Mouse (Mus musculus): ENCODE results near the gene Map1s.

The Map1s gene

GRCm38 (mm10) chr8:70905831-70906736, at the start of gene Map1s:
TSS of gene Map1s (plus strand) at chr8:70905932.
- DNase-seq (ENCODE audit: low read depth, low spot score): peak; percentile 89

DNA sequence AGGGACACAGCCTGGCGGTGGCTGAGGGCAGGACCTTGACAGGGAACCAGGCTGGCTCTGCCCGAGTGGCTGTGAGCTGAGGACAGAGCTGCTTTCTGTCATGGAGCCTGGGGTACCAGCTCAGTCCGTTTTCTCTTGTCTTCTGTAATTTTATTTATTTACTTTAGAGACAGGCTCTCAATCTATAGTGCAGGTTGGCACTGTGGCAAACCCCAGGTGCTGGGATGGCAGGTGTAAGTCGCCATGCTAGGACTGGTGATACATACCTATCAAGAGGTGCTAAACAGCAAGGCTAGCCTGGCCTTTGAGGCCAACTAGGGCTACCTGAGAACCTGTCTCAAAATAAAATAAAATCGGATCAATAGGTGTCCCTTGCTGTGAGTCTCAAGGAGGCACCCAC, 49.7 kb upstream of the Map1s start:
- DNase-seq (ENCODE audit: low read depth, low spot score): no peak

DNA sequence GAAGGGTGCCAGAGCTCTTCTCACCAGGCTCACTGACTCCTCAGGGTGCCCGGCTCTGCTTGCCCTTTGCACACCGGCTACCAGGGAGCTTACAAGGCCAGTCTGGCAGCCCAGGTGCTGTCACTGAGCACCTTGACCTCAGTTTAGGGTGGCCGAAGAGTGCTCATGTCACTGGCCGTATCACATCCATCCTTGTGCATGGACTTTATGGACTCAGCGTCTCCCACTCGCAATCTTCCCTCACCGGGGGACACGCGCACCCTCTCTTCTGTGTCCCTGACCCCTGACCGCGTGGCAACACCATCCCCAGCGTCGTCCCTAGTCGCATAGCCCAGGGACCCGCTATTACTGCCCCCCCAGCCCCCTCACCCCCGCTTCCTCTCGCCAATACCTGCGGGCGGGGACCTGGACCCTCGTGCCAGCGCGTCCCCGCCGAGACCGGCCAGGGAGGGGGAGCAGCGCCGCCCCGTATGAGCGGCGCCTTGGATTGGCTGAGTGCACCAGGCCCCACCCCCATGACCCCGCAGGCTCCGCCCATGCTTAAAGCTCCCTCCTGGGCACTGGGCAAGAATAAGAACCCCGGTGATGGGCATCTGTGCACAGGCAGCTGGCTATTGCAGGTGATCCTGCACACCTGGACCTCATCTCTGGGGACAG, 49.1 kb upstream of the Map1s start:
- peak; percentile 66 for DNase-seq (ENCODE audit: low read depth, low spot score)

GRCm38 (mm10) chr8:70857516-70857915, 48.2 kb upstream of the Map1s start:
- DNase-seq (ENCODE audit: low read depth, low spot score): peak; percentile 63

- DNase-seq (ENCODE audit: low read depth, low spot score): peak; percentile 53
Observed at GRCm38 (mm10) chr8:70862824-70863641, 42.7 kb upstream of the Map1s start, which contains the start of gene Kcnn1. TSS of gene Kcnn1 (minus strand) at chr8:70863258.

DNA sequence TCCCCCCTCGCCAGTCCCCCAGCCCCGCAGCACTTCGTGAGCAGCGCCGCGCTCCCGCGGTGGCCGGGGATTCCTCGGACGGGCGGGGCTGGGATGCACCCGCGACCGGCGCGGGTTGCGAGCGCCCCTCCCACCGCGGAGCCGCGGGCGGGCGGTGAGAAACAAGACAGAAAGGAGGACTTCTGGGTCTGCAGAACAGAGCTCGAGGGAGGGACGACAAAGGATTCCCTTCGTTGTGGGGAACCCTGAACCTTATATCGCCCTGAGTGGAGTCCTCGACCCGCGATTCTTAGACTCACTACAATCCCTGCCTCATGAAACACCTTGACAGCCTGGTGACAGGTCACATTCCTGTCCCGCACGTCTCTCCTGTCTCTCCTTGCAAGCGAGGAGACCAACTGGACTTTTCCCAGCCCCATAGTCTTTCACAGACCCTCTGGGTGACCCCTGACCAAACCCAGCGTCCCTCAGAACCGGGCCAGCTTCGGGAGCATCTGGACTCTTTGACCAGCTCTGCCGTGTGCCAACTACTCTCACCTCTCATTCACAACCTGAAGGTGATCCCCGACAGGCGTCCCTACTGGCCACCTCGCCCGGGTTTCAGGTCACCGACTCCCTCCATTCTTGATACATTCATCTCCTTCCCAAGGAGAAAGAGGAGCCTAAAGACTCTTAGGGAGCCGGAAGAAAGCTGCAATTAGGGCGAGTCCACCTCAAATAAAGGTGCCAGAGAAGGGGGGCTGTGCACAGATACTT, 41.6 kb upstream of the Map1s start:
- no peak for DNase-seq (ENCODE audit: low read depth, low spot score)

- no peak for DNase-seq (ENCODE audit: low read depth, low spot score)
Observed at GRCm38 (mm10) chr8:70864712-70865221, 41.0 kb upstream of the Map1s start.

DNA sequence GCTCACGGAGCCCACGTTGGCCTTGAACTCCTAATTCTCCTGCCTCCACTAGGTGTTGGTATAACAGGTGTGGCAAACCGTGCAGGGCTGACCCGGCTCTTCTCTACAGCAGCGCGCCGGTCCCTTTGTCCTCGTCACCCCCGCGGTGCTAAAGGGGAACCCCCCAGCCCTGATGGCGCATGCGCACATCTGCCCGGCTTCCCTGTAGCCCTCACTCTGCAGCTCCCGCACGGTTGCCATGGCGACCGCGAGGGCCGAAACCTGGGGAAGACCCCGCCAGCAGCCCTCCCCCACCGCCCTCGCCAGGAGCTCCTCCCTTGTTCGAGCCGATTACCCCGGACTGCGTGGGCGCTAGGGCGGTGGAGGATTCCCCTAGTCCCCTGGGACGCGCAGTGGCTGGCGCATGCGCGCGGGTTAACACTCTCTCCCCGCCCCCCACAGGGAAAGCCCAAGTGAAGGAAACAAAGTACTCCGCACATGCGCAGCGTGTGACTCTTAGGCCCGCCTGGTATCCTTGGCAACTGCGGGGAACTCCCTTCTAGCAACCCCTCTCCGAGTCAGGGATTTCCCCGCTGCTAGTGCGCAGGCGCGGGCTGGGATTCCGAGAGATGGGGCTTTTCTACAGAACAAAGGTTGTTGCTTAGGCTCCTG, 40.3 kb upstream of the Map1s start:
- DNase-seq (ENCODE audit: low read depth, low spot score): peak; percentile 100

DNA sequence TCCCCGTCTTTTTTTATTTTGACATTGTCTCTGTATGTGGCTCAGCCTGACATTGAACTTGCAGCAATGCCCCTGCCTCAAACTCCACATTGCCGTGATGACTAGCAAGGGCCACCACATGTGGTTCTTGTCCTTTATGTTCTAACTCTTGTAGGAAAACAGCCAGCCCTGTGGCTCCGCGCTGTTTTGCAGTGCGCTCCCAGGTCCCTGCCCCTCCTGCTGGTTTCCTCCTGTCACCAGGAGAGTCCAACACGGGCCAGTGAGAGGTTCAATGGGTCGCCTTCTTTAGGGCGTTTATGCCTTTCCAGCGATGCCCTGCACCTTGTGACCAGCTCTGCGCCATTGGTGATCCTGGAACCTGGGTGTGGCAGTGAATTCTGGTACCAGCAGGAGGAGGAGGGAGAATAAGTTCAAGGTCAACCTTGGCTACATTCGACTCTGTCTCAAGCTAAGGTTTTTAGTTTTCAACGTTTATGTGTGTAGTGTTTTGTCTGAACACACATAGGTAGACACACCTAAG, 39.7 kb upstream of the Map1s start:
- peak; percentile 65 for DNase-seq (ENCODE audit: low read depth, low spot score)

DNA sequence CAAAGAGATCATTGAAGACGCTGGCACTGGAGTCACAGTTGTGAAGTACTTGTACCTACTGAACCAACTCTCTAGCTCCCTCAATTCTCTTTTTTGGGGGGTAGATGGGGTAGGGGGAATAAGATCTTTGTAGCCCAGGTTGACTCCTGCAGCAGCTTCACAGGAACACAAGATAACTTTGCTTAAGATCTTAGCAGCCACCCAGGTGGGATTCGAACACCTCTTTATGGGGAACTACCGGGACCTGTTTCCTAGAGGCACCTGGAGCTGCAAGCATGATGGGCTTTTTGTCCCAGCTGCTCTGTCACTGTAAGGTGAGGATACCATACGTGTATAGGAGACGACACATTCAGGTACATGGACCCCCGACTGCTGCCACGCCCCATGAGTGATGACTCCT, 39.2 kb upstream of the Map1s start:
- no peak for DNase-seq (ENCODE audit: low read depth, low spot score)

DNA sequence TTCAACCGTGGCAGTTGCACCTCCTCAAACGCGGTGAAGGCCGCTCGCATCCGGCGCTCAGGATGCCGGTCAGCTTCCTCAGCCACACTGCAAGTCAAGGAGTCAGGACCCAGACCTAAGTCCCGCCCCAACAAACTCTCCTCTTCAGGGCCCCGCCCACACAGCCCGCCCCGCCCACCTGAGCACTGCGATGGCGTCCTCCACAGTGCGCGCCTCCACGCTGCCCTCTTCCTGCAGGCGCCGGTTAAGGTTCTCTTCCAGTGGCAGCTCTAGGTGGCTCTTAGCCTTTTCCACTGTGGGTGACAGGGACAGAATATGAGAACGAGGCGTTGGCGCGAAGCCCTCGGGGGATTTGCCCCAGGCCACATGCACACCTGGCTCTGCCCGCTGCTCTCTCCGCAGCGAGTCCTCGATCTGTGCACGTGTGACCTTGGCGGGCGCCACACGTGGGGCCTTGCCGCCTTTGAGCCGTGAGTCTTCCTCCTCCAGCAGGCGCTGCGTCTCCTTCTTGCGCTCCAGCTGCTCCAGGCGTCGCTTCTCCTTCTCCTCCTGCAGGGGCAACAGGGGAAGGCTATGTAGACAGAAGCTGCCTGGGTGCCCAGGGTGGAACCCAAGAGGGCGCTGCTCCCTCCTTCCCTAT, 37.1 kb upstream of the Map1s start:
- DNase-seq (ENCODE audit: low read depth, low spot score): peak; percentile 92

DNA sequence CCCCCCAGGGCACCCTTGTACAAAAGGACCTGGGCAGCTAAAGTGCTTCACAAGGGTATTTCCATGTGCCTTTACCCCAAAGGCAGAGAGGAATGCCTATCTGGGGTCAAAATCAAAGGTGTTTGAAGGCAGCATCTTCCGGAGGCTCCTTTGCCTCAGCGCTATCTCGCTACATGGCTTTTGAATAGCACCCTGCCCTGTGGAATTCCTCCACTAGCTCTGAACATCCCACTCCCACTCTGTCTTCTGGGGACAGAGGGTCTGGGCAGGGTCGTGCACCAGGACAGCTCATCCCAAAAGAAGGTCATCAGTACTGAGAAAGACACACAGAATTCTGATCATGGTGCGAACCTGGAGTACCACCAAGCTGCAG, 36.5 kb upstream of the Map1s start:
- no peak for DNase-seq (ENCODE audit: low read depth, low spot score)

DNA sequence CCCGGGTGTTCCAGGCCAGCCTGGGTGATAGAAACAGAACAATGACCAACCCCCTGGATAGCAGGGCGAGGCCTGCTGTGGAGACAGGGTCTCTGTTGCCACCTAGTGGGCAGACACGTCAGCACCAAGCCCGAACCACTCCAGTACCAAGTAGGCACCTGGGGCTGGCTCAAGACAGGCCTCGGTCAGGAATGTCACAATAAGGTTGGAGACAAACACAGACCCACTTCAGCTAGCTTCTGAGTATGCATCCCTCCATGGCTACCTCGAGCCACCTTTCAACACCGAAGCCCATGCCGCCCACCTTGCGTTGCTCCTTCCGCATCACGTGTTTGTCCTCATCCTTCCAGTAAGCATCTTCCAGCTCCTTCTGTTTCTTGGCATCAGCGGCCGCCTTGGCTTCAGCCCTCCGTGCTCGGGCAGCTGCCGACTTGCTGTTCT, 36.1 kb upstream of the Map1s start:
- peak; percentile 85 for DNase-seq (ENCODE audit: low read depth, low spot score)

DNA sequence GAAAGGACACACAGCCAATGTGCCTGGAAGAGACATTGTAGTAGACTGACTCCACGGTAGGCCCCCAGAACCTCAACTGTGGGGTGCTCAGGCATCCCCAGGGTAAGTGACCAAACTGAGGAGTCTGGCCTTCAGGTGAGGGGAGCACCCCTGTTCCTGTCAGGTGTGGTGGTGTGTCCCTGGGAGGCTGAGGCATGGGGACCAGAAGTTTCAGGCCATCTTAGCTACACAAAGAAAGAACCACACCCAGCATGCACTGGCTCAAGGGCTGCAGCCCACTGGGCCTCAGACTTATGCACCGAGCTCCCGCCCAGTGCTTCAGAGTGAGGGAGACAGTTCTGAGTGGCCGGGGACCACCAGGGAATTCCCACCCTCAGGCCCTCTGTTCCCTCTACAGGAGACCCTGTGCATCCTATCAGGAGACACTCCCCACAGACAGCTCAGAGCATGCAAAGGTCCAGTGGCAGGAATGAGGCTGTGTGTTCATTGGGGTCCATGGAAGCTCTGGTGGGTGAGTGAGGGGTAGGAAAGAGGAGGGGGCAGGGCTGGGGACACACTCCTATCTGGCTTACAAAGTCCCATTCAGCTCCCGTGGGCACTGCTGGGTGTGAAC, 34.4 kb upstream of the Map1s start:
- DNase-seq (ENCODE audit: low read depth, low spot score): no peak

DNA sequence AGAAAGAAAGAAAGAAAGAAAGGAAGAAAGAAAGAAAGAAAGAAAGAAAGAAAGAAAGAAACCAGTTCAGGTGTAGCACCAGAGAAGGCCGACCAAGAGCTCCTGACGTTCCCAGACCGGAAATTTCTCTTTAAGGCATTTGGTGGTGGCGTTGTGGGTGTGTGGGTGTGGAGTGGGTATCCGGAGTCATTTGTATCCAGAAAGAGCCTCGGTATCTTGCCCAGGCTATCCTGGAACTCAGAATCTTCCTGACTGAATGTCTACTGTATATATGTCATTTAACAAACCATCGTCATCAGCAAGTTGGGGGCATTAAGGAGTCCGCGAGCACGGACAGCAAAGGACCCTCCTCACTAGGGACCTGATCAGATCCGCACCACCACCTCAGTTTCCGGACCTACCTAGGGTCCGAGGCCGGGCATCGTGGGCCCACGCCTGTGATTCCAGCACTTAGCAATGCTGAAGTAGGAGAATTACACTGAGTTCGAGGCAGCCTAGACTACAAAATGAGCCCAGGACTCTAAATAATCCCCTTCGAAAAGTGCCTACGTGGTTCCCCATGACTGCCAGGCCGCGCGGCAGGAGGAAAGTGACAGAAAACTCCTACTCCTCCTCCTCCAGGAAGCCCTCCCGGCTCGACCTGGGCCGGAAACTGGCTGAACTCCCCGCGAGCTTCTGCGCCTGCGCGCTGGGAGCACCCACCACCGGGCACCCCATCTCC, 32.9 kb upstream of the Map1s start:
- no peak for DNase-seq (ENCODE audit: low read depth, low spot score)

- peak; percentile 94 for DNase-seq (ENCODE audit: low read depth, low spot score)
Observed at GRCm38 (mm10) chr8:70873364-70873985, 32.3 kb upstream of the Map1s start, which contains the start of gene Ccdc124. TSS of gene Ccdc124 (minus strand) at chr8:70873935.

GRCm38 (mm10) chr8:70874441-70874840, 31.3 kb upstream of the Map1s start:
- DNase-seq (ENCODE audit: low read depth, low spot score): no peak

DNA sequence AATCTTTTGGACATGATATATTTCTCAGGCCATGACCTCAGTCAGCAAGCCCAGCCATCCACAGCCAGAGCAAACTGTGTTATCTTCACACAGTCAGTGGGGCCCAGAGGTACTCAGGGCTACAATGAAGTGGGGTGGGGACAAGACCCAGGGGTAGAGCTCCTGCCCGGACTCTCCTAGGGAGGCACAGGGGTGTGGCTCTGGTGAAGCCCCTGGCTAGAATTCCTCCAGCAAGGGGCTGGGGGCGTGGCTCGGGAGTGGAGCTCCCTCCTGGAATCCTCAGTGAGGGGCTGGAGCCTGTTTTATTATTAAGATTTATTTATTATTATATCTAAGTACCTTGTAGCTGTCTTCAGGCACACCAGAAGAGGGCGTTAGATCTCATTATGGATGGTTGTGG, 29.4 kb upstream of the Map1s start:
- peak; percentile 69 for DNase-seq (ENCODE audit: low read depth, low spot score)
